Mouse (Mus musculus): ENCODE measurements around the gene Mea1.

GRCm38 (mm10) chr17:46661351-46661750, 17.2 kb upstream of the Mea1 start:
- TF ChIP-seq CTCF (IDR thresholded peaks at IDR 0.05; ENCODE audit: borderline replicate concordance, control insufficient read depth, extremely low read depth, insufficient read depth, low read length, poor library complexity) (no peak), POLR2A (IDR thresholded peaks at IDR 0.05; ENCODE audit: control insufficient read depth, extremely low read depth, insufficient read depth, low read length, poor library complexity) (no peak)
